Mouse (Mus musculus) midbrain, embryonic 11.5 days (tissue): ENCODE measurements around the gene Tmem110. TPM values are rescaled to one million over a fixed set of nuclear protein-coding genes. Genes with fewer than 3 reads are reported as not detected.

Experiments used
- ATAC-seq: fragments of 200-750 bp; cut with Nextera tagmentation; 2 replicates; pipeline ENCODE4 v1.8.0; 2017; ENCODE audit warnings: moderate TSS enrichment, moderate library complexity; ENCODE audit not compliant: low FRiP score
- DNase-seq: peaks from one replicate; pipeline ENCODE4 v3.0.0; 2015; ENCODE audit warnings: low spot score; ENCODE audit errors: missing footprints
- H3K27ac ChIP-seq: fragments of 300-500 bp; sonication (generic); 2 replicates; pipeline ENCODE4 v1.5.1; 2014; ENCODE audit warnings: low read depth, low read length
- H3K27me3 ChIP-seq: fragments of 300-500 bp; sonication (generic); 2 replicates; pipeline ENCODE4 v1.6.1; 2014; ENCODE audit warnings: mild to moderate bottlenecking, low read length, moderate library complexity, mixed read lengths; ENCODE audit not compliant: control insufficient read depth, insufficient read depth
- H3K36me3 ChIP-seq: fragments of 300-500 bp; sonication (generic); 2 replicates; pipeline ENCODE4 v1.6.1; 2014; ENCODE audit warnings: mild to moderate bottlenecking, low read length, moderate library complexity, mixed read lengths; ENCODE audit not compliant: control insufficient read depth, insufficient read depth
- H3K4me1 ChIP-seq: fragments of 300-500 bp; sonication (generic); 2 replicates; pipeline ENCODE4 v1.6.1; 2014; ENCODE audit warnings: low read length; ENCODE audit not compliant: control insufficient read depth, insufficient read depth
- H3K4me2 ChIP-seq: fragments of 300-500 bp; sonication (generic); 2 replicates; pipeline ENCODE4 v1.6.1; 2014; ENCODE audit warnings: mild to moderate bottlenecking, moderate library complexity
- H3K4me3 ChIP-seq: fragments of 300-500 bp; sonication (generic); 2 replicates; pipeline ENCODE4 v1.5.1; 2014; ENCODE audit warnings: low read depth, low read length
- H3K9ac ChIP-seq: fragments of 300-500 bp; sonication (generic); 2 replicates; pipeline ENCODE4 v1.6.1; 2014; ENCODE audit warnings: low read length
- H3K9me3 ChIP-seq: fragments of 300-500 bp; sonication (generic); 2 replicates; pipeline ENCODE4 v1.6.1; 2016; ENCODE audit warnings: low read length; ENCODE audit not compliant: control insufficient read depth
- WGBS: fragments of 180-500 bp; shearing (Covaris S2); extraction: QIAGEN DNeasy Blood & Tissue Kit; methylation state at CpG from one replicate; pipeline ENCODE4 v1.1.7; 2014; 5-methylcytosine and 5-hydroxymethylcytosine counted together
- polyA plus RNA-seq: library from polyadenylated mRNA; unstranded; fragments of >200 nt; fragmentation: Nextera tagmentation; extraction: Ambion mirVana; gene quantifications from 2 replicates; pipeline ENCODE4 v1.2.1, GENCODE M21; 2014

The Tmem110 gene
- polyA plus RNA-seq, 1 experiment from 2014 or later, result 23.3 TPM

GRCm38 (mm10) chr14:30880251-30880650 lies 54.9 kb downstream of the Tmem110 start:
- WGBS, result 79% methylated on average over 8 of the region's 8 CpGs
- Histone ChIP-seq H3K36me3 (no peaks in the 10 kb centered on the region), H3K27ac (no peak overlapping the region), H3K9ac (no peak overlapping the region), H3K4me2 (no peak overlapping the region), H3K4me3 (no peak overlapping the region), H3K9me3 (no peaks in the 10 kb centered on the region), H3K27me3 (no peaks in the 10 kb centered on the region), H3K4me1 (no peaks in the 10 kb centered on the region)
- DNase-seq (no peak), ATAC-seq (no peak)

GRCm38 (mm10) chr14:30880811-30881717 lies 55.7 kb downstream of the Tmem110 start:
- DNase-seq (peak; percentile 86), ATAC-seq (no peak)
- 87% methylated on average over 17 of the region's 17 CpGs for WGBS
- Histone ChIP-seq H3K9ac (no peak overlapping the region), H3K27ac (no peak overlapping the region), H3K4me3 (no peak overlapping the region), H3K27me3 (no peaks in the 10 kb centered on the region), H3K9me3 (no peaks in the 10 kb centered on the region), H3K4me2 (no peak overlapping the region), H3K36me3 (no peaks in the 10 kb centered on the region), H3K4me1 (no peaks in the 10 kb centered on the region)

- 88% methylated on average over 3 of the region's 3 CpGs for WGBS
Measured at GRCm38 (mm10) chr14:30881718-30882108, 56.3 kb downstream of the Tmem110 start.

GRCm38 (mm10) chr14:30885298-30885697 lies 59.9 kb downstream of the Tmem110 start:
- ATAC-seq (no peak), DNase-seq (no peak)
- H3K9me3 ChIP-seq, result no peaks in the 10 kb centered on the region
- H3K27ac ChIP-seq, result no peak overlapping the region
- no peak overlapping the region for H3K4me2 ChIP-seq
- no peaks in the 10 kb centered on the region for H3K27me3 ChIP-seq
- no peaks in the 10 kb centered on the region for H3K36me3 ChIP-seq
- H3K4me3 ChIP-seq, result no peak overlapping the region
- WGBS, result 18% methylated on average over 3 of the region's 3 CpGs
- H3K9ac ChIP-seq, result no peak overlapping the region
- H3K4me1 ChIP-seq, result no peaks in the 10 kb centered on the region

More at GRCm38 (mm10) chr14:30881718-30882108, 56.3 kb downstream of the Tmem110 start:
- Histone ChIP-seq H3K4me3 (no peak overlapping the region), H3K27ac (no peak overlapping the region), H3K27me3 (no peaks in the 10 kb centered on the region), H3K4me1 (no peaks in the 10 kb centered on the region), H3K4me2 (no peak overlapping the region), H3K36me3 (no peaks in the 10 kb centered on the region), H3K9ac (no peak overlapping the region), H3K9me3 (no peaks in the 10 kb centered on the region)
- no peak for ATAC-seq
- no peak for DNase-seq

GRCm38 (mm10) chr14:30886204-30886603 lies 60.8 kb downstream of the Tmem110 start, which contains the start of gene Itih4:
Itih4 (plus strand) TSS chr14:30886476.
- Histone ChIP-seq H3K4me1 (no peaks in the 10 kb centered on the region), H3K4me2 (no peak within 1 kb of the TSS)
- no peak for ATAC-seq

GRCm38 (mm10) chr14:30888271-30888732 lies 62.9 kb downstream of the Tmem110 start:
- H3K9ac ChIP-seq, result no peak overlapping the region

More at GRCm38 (mm10) chr14:30886204-30886603, 60.8 kb downstream of the Tmem110 start, which contains the start of gene Itih4:
- DNase-seq, result no peak
- WGBS, result 92% methylated on average over 3 of the region's 3 CpGs
- Histone ChIP-seq H3K27ac (no peak within 1 kb of the TSS), H3K4me3 (no peak within 1 kb of the TSS), H3K9ac (no peak within 1 kb of the TSS), H3K27me3 (no peaks in the 10 kb centered on the region), H3K9me3 (no peaks in the 10 kb centered on the region), H3K36me3 (no peaks in the 10 kb centered on the region)

GRCm38 (mm10) chr14:30899972-30900371 lies 74.6 kb downstream of the Tmem110 start:
- 23% methylated on average over 3 of the region's 3 CpGs for WGBS
- DNase-seq, result no peak
- Histone ChIP-seq H3K4me3 (no peak overlapping the region), H3K36me3 (no peaks in the 10 kb centered on the region), H3K4me1 (no peaks in the 10 kb centered on the region), H3K27ac (no peak overlapping the region), H3K9me3 (no peaks in the 10 kb centered on the region), H3K4me2 (no peak overlapping the region), H3K9ac (no peak overlapping the region), H3K27me3 (no peaks in the 10 kb centered on the region)
- ATAC-seq, result no peak

More at GRCm38 (mm10) chr14:30888271-30888732, 62.9 kb downstream of the Tmem110 start:
- Histone ChIP-seq H3K4me3 (no peak overlapping the region), H3K27ac (no peak overlapping the region), H3K4me1 (no peaks in the 10 kb centered on the region), H3K4me2 (no peak overlapping the region), H3K36me3 (no peaks in the 10 kb centered on the region), H3K27me3 (no peaks in the 10 kb centered on the region), H3K9me3 (no peaks in the 10 kb centered on the region)
- DNase-seq, result no peak
- 32% methylated on average over 9 of the region's 9 CpGs for WGBS
- no peak for ATAC-seq

GRCm38 (mm10) chr14:30902628-30903027 lies 77.2 kb downstream of the Tmem110 start:
- ATAC-seq, result no peak
- H3K4me3 ChIP-seq, result no peak overlapping the region
- 89% methylated on average over 5 of the region's 5 CpGs for WGBS

GRCm38 (mm10) chr14:30903036-30903435 lies 77.6 kb downstream of the Tmem110 start:
- Histone ChIP-seq H3K27ac (no peak overlapping the region), H3K4me1 (no peaks in the 10 kb centered on the region), H3K27me3 (no peaks in the 10 kb centered on the region), H3K4me2 (no peak overlapping the region), H3K9ac (no peak overlapping the region), H3K36me3 (no peaks in the 10 kb centered on the region), H3K4me3 (no peak overlapping the region), H3K9me3 (no peaks in the 10 kb centered on the region)
- no peak for ATAC-seq
- DNase-seq, result no peak
- 83% methylated on average over 3 of the region's 3 CpGs for WGBS

More at GRCm38 (mm10) chr14:30902628-30903027, 77.2 kb downstream of the Tmem110 start:
- Histone ChIP-seq H3K4me1 (no peaks in the 10 kb centered on the region), H3K27me3 (no peaks in the 10 kb centered on the region), H3K36me3 (no peaks in the 10 kb centered on the region), H3K9me3 (no peaks in the 10 kb centered on the region), H3K4me2 (no peak overlapping the region), H3K9ac (no peak overlapping the region), H3K27ac (no peak overlapping the region)
- DNase-seq, result no peak
